ENCODE assay signal across 8 mouse cellular contexts in genomic region chr14:46760355-46761029, GRCm38 (mm10). TPM values are rescaled to one million over a fixed set of nuclear protein-coding genes. Genes with fewer than 3 reads are reported as not detected.
DNase-seq lines count a peak whose midpoint lies in the region; ATAC-seq lines count a peak whose summit lies in the region.

TSS of gene Cdkn3 (plus strand) at chr14:46760541.

- ATAC-seq in inflammation-experienced regulatory T-cells, adult 6 months: peak; percentile 99
- ATAC-seq in megakaryocyte-erythroid progenitor cell, adult 5-6 weeks (replicated peaks; ENCODE audit: low FRiP score, low TSS enrichment, poor library complexity, severe bottlenecking): peak; percentile 99

- peak; percentile 95 to 98 for DNase-seq in adrenal gland, adult (ENCODE audit: inconsistent age in 2 of 2, low spot score in 1 of 2)
- peak; percentile 95 for DNase-seq in embryo, embryonic 10.5 days (ENCODE audit: low spot score)
- DNase-seq in gastrocnemius, postnatal 14 days: peak; percentile 90
- DNase-seq in left cerebral cortex, postnatal 10 days (ENCODE audit: extremely low spot score in 1 of 2, low spot score in 2 of 2): peak; percentile 89 to 92
- peak; percentile 87 for DNase-seq in right cerebral cortex, postnatal 25 days
- peak; percentile 89 for DNase-seq in urinary bladder, postnatal 4 days (ENCODE audit: low spot score in 2 of 2)

- intact Hi-C loops in gastrocnemius, postnatal 14 days (cut with DNase I; ENCODE audit: low total_unique reads): no loop called here
- intact Hi-C loops in left cerebral cortex, postnatal 10 days (cut with DNase I): no loop called here

RNA-seq across cellular contexts. Expression of gene Cdkn3, which starts in this region (rescaled TPM):
- total RNA-seq in gastrocnemius, postnatal 14 days (2021): 1 to 10 TPM; 2.1 to 2.8 TPM
- polyA plus RNA-seq in inflammation-experienced regulatory T-cells, adult 6 months (2017; shearing (Covaris generic)): 10 to 100 TPM in 1 of 3 experiments, 1 to 10 TPM in 2; 5.0 to 73.4 (median 7.6) TPM
- total RNA-seq in left cerebral cortex, postnatal 10 days (2021): 1 to 10 TPM; 1.9 to 2.0 TPM
- 11.7 and 17.5 TPM in 2 replicates for total RNA-seq in megakaryocyte-erythroid progenitor cell, adult 5-6 weeks (2014; fragmentation: Nextera tagmentation)
- total RNA-seq in megakaryocyte-erythroid progenitor cell, adult 5-6 weeks (2017): 13.0 and 16.6 TPM in 2 replicates

Comparison
In these comparisons a context has a peak if more than half of its experiments do, and no peak if none do; other contexts are left out.
1. Peak in every context shown above with its lines: DNase-seq and ATAC-seq.